Mouse (Mus musculus) stomach, postnatal 0 days (tissue): ENCODE measurements around the gene Ugt1a1. TPM values are rescaled to one million over a fixed set of nuclear protein-coding genes. Genes with fewer than 3 reads are reported as not detected.
A peak's percentile ranks its signal among the peaks of the same experiment; 100 is the strongest.

Source experiments
- ATAC-seq: fragments of 200-750 bp; cut with Nextera tagmentation; 2 replicates; pipeline ENCODE4 v1.8.0; 2017; ENCODE audit not compliant: low FRiP score, low TSS enrichment
- DNase-seq: peaks from one replicate; pipeline ENCODE4 v3.0.0-alpha.2; 2016; ENCODE audit warnings: low spot score
- H3K27ac ChIP-seq: fragments of 300-500 bp; sonication (generic); replicated peaks from 2 replicates; pipeline ENCODE4 v1.5.1; 2014; ENCODE audit warnings: mild to moderate bottlenecking, control low read depth
- H3K27me3 ChIP-seq: fragments of 300-500 bp; sonication (generic); 2 replicates; pipeline ENCODE4 v1.6.1; 2014; ENCODE audit warnings: low read length; ENCODE audit not compliant: control insufficient read depth, insufficient read depth
- H3K36me3 ChIP-seq: fragments of 300-500 bp; sonication (generic); 2 replicates; pipeline ENCODE4 v1.6.1; 2014; ENCODE audit warnings: low read length, mixed read lengths; ENCODE audit not compliant: control insufficient read depth, insufficient read depth
- H3K4me1 ChIP-seq: fragments of 300-500 bp; sonication (generic); replicated peaks from 2 replicates; pipeline ENCODE4 v1.6.1; 2014; ENCODE audit warnings: antibody characterized with exemption; ENCODE audit not compliant: control insufficient read depth, insufficient read depth
- H3K4me2 ChIP-seq: fragments of 300-500 bp; sonication (generic); replicated peaks from 2 replicates; pipeline ENCODE4 v1.6.1; 2014; ENCODE audit warnings: low read depth, mild to moderate bottlenecking, control low read depth, moderate library complexity
- H3K4me3 ChIP-seq: fragments of 300-500 bp; sonication (generic); 2 replicates; pipeline ENCODE4 v1.5.1; 2014; ENCODE audit warnings: low read depth, low read length, control low read depth
- H3K9ac ChIP-seq: fragments of 300-500 bp; sonication (generic); 2 replicates; pipeline ENCODE4 v1.6.1; 2014; ENCODE audit warnings: mild to moderate bottlenecking, low read length, control low read depth, mixed read lengths
- H3K9me3 ChIP-seq: fragments of 300-500 bp; sonication (generic); 2 replicates; pipeline ENCODE4 v1.6.1; 2016; ENCODE audit warnings: low read length; ENCODE audit not compliant: control insufficient read depth
- CTCF ChIP-seq: IDR thresholded peaks from 2 replicates; pipeline ENCODE4 v1.5.1; 2016; ENCODE audit warnings: antibody characterized with exemption, low read depth, mild to moderate bottlenecking, moderate library complexity
- EP300 ChIP-seq: optimal IDR thresholded peaks from 2 replicates; pipeline ENCODE3; 2016; ENCODE audit warnings: antibody characterized with exemption
- WGBS: fragments of 180-500 bp; shearing (Covaris S2); extraction: QIAGEN DNeasy Blood & Tissue Kit; methylation state at CpG from one replicate; pipeline ENCODE4 v1.1.7; 2014; 5-methylcytosine and 5-hydroxymethylcytosine counted together
- polyA plus RNA-seq: library from polyadenylated mRNA; unstranded; fragments of >200 nt; fragmentation: Nextera tagmentation; extraction: Ambion mirVana; gene quantifications from 2 replicates; pipeline ENCODE4 v1.2.1, GENCODE M21; 2015

Gene Ugt1a1
- polyA plus RNA-seq, 1 experiment from 2014 or later = 24.8 TPM

DNA sequence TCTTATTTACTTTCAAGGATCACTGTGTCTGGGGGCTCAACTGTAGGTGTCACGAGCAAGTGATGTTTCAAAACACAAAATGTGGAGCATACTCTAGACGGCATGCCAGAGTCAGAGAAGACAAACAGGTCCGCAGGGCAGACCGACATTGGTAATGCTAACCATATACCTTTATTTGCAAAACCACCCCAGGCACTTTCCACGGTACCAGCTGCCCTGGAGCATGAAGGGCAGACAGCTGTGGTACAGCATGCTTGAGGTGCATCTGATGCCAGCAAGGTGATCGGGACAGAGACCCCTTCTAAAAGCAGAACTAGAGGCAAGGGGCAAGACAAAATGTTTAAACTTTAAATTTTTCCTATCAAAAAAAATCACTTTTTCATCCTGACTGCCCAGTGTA lies 51.2 kb downstream of the Ugt1a1 start:
- Histone ChIP-seq H3K4me3 (no peak overlapping the region), H3K36me3 (peaks cover 84% of the 10 kb centered on the region), H3K4me2 (no peak overlapping the region), H3K27ac (peak overlapping the region; percentile 9), H3K9me3 (no peaks in the 10 kb centered on the region), H3K9ac (0 out of 2 replicates have a peak overlapping the region, but pooled peaks have one; percentile 0), H3K27me3 (no peaks in the 10 kb centered on the region), H3K4me1 (peaks cover 19% of the 10 kb centered on the region)
- ATAC-seq (no peak), DNase-seq (no peak)
- WGBS = 65% methylated on average over 6 of the region's 6 CpGs
- TF ChIP-seq CTCF (no peak), EP300 (no peak)

DNA sequence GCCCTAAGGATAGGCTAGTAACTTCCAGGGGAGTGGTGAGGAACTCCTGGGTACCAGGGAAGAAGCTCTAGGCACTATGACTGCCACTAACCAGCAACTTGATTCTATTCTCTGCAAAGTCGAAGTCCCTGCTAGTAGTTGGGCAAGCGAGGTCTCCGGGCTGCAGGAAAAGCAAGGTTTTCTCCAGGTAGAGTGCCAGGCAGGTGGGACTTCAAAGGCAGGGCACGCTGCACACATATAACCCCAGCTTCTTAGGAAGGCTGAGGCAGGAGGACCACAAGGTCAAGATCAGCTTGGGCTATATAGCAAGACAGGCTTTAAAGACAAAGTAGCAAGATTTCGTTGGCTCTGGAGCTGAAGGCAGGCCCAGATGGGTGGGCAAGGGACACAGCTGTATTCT lies 52.0 kb downstream of the Ugt1a1 start:
- no peak for DNase-seq
- H3K27ac ChIP-seq = no peak overlapping the region
- 90% methylated on average over 5 of the region's 5 CpGs for WGBS

DNA sequence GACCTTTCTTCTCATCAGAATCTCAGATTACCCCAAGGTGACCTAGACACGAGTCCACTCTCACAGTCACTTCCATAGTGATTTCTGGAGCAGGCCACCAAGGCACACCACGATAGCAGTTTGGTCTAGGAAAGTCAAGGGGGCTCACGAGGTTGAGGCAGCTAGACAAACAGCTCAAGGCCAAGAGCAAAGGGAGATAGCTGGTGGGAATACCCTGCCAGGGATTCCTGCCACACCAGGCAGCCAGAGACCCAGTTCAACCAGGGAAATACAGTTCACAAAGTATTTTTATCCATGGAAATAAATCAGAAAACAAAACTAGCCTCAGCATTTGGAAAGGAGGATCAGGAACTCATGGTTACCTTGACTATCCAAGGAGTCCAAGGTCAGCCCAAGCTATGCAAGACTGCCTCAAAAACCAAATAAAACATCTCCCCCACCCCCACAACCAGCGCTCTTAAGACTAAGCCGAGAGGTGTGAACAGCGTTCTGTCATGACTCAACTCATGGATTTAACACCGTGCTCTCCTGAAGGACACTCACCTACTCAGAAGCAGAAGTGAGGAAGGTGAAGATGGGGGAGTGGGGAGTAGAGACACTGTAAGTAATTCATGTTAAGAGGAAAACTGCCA lies 52.6 kb downstream of the Ugt1a1 start:
- Histone ChIP-seq H3K9ac (no peak overlapping the region), H3K4me1 (peaks cover 19% of the 10 kb centered on the region), H3K9me3 (no peaks in the 10 kb centered on the region), H3K27ac (no peak overlapping the region), H3K4me3 (no peak overlapping the region), H3K36me3 (peaks cover 98% of the 10 kb centered on the region), H3K27me3 (no peaks in the 10 kb centered on the region), H3K4me2 (no peak overlapping the region)
- 81% methylated on average over 7 of the region's 7 CpGs for WGBS
- DNase-seq = no peak
- TF ChIP-seq CTCF = no peak
- TF ChIP-seq EP300 = no peak
- no peak for ATAC-seq

More for the DNA sequence above, 52.0 kb downstream of the Ugt1a1 start:
- Histone ChIP-seq H3K9me3 (no peaks in the 10 kb centered on the region), H3K4me3 (no peak overlapping the region), H3K4me2 (no peak overlapping the region), H3K9ac (no peak overlapping the region), H3K4me1 (peaks cover 19% of the 10 kb centered on the region), H3K36me3 (peaks cover 92% of the 10 kb centered on the region), H3K27me3 (no peaks in the 10 kb centered on the region)
- no peak for TF ChIP-seq CTCF
- TF ChIP-seq EP300 = no peak
- ATAC-seq = no peak

DNA sequence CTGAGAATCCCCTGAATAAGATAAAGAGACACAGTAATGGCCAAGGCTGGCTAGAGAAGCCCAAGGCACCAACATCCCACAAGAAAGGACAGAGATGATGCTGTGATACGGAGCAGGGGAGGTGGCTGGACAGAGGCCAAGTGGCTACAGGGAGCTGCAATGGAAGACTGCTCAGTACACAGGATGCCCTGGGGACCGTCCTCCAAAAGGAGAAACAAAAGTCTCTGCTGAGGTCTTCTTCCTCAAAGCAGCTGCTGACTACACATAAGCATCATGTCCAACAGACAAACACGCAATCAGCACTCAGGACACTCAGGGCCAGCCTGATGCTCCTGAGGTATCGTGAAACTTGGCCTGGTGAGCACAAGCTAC lies 53.1 kb downstream of the Ugt1a1 start:
- H3K9ac ChIP-seq = peak overlapping the region; percentile 5; the same call in 1 of the 2 replicates
- H3K4me2 ChIP-seq = no peak overlapping the region
- no peaks in the 10 kb centered on the region for H3K9me3 ChIP-seq
- H3K4me1 ChIP-seq = peaks cover 15% of the 10 kb centered on the region
- ATAC-seq (no peak), DNase-seq (no peak)
- peaks cover 98% of the 10 kb centered on the region for H3K36me3 ChIP-seq
- H3K27ac ChIP-seq = no peak overlapping the region
- H3K4me3 ChIP-seq = no peak overlapping the region
- H3K27me3 ChIP-seq = no peaks in the 10 kb centered on the region
- 76% methylated on average over 4 of the region's 4 CpGs for WGBS
- TF ChIP-seq CTCF (no peak), EP300 (no peak)

DNA sequence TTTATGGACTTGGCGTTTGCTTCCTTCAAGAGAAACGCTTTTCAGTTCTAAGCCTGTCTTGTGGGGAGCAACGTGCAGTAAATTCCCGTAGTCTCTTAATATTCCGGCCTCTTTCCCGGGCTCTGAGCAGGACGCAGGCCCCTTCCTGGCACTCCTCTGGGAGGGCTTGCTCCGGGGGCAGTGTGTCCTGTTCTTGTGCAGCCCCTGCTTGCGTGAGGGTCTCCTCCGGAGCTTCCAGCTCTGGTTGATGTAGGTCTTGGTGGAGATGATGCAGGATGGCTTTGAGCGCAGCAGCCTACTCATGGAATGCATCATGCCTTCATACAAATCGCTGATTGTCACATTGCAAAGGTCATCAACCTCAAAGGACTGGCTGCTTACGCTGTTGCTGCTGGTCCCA lies 54.4 kb downstream of the Ugt1a1 start:
- TF ChIP-seq CTCF = no peak
- TF ChIP-seq EP300 = no peak
- no peak for ATAC-seq
- Histone ChIP-seq H3K27ac (no peak overlapping the region), H3K27me3 (no peaks in the 10 kb centered on the region), H3K36me3 (peaks cover 89% of the 10 kb centered on the region), H3K9me3 (no peaks in the 10 kb centered on the region), H3K4me1 (peaks cover 10% of the 10 kb centered on the region), H3K9ac (no peak overlapping the region), H3K4me3 (no peak overlapping the region), H3K4me2 (no peak overlapping the region)
- DNase-seq = no peak
- WGBS = 90% methylated on average over 13 of the region's 13 CpGs

DNA sequence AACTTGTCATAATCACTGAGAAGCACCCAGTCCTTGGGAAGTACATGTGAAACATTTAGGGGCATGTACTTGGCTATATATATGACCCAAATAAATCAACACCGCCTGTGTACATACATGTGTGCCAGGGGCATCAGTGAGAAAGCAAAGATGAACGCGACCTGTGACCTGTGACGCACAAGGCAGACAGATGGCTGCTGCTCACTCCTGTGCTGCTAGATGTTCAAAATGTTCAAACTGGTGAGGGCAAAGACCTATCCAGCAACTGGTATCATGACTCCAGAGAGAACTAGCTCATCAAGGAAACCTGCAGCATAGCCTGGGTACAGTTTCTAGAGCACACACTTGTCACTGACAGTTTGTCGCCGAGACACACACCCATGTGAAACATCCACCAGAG lies 55.7 kb downstream of the Ugt1a1 start:
- DNase-seq (no peak), ATAC-seq (peak; percentile 4)
- WGBS = 89% methylated on average over 6 of the region's 6 CpGs
- Histone ChIP-seq H3K4me2 (no peak overlapping the region), H3K36me3 (peaks cover 85% of the 10 kb centered on the region), H3K9me3 (no peaks in the 10 kb centered on the region), H3K9ac (0 out of 2 replicates have a peak overlapping the region, but pooled peaks have one; percentile 2), H3K4me3 (no peak overlapping the region), H3K27ac (no peak overlapping the region), H3K4me1 (no peaks in the 10 kb centered on the region), H3K27me3 (no peaks in the 10 kb centered on the region)
- TF ChIP-seq CTCF = no peak
- no peak for TF ChIP-seq EP300
